Mouse (Mus musculus): ENCODE measurements around the gene Psmb8.
A peak's percentile ranks its signal among the peaks of the same experiment; 100 is the strongest.

- TF ChIP-seq CTCF (IDR thresholded peaks at IDR 0.05; ENCODE audit: extremely low read depth, insufficient read depth, insufficient read length, insufficient replicate concordance): no peak
- TF ChIP-seq POLR2A (IDR thresholded peaks at IDR 0.05; ENCODE audit: low read depth, low read length): peak; percentile 91
These were observed 10.1 kb upstream of the Psmb8 start, which contains the start of the genes Tap1 and Psmb9 for GRCm38 (mm10) chr17:34187261-34187916.
